Mouse (Mus musculus): ENCODE results near the gene Gng8.

Gng8 gene

GRCm38 (mm10) chr7:16906889-16907559 is 15.4 kb downstream of the Gng8 start:
- CTCF ChIA-PET = no interaction called here

DNA sequence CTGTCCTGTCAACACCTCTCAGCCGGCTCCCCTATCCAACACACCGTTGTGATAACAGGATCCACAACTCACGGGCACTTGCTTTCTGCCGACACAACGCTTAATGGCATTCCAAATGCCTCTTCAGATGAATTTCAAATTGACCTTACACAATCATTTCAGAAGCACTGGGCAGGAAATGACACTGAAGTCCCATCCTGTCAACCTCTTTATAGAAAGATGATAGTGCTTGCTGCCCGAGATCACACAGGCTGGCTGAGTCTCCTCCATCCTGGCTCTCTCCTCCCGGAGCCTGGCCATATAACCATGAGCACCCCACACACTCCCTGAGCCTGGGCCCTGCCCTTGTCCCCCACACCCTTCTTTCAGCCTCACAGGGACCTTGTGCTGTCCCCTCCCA is 16.3 kb downstream of the Gng8 start:
- CTCF ChIA-PET = no interaction called here

GRCm38 (mm10) chr7:16908367-16908766 is 16.8 kb downstream of the Gng8 start:
- CTCF ChIA-PET = no interaction called here

DNA sequence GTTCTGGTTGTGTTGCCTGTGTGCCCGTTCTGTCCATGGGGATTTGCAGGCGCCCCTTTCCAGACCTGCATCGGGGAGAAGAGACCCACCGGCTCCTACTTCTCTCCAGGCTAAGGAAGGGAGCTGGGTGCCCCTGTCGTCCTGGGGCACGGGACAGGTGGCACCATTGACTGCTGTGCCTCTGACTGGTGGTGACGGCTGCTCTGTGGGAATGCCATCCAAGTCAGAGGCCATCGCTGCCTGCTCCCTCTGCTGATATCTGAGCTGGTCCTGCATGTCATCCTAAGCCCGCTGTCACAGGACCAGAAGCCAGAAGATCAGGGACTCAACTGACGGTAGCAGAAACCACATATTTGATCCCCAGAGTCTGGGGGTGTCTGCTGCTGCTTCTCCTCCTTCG is 17.3 kb downstream of the Gng8 start:
- CTCF ChIA-PET = no interaction called here

GRCm38 (mm10) chr7:16909909-16910308 is 18.3 kb downstream of the Gng8 start:
- CTCF ChIA-PET = no interaction called here

DNA sequence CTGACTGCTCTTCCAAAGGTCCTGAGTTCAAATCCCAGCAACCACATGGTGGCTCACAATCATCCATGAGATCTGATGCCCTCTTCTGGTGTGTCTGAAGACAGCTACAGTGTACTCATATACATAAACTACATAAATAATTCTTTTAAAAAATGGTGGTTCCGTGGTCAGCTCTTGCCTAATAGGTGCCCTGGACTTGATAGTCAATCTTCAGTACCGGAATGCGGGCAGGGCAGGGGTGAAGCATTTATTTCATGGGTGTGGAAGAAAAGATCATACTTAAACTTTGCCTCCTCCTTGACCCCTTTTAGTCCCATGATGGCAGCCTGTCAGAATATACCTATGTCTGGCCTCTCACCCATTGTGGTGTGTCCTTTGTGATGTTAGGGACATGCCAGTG is 20.3 kb downstream of the Gng8 start:
- CTCF ChIA-PET = interaction anchor here (0.6 kb wide), 1 partner anchor 8 kb away, joined by 10 read pairs; no protein-coding TSS in a partner anchor

DNA sequence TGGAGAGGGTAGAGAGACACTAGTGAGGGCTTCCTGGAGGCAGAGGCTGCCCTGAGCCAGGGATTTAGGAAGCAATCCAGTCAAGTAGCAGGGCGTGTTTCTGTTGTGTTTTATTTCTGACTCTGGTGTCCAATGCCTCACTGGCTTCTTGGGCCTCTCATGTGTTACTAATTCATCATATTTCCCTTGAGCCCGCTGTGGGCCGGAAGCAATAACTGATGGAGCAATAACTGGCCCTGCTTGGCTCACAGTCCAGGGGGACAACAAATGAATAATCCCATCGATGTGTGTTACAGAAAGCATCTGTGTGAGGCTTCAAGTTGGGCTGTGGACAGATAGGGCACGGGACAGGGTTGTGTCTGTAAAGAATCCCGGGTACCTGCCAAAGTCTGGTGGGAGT is 20.8 kb downstream of the Gng8 start:
- CTCF ChIA-PET = interaction anchor here (0.6 kb wide), 1 partner anchor 8 kb away, joined by 10 read pairs; no protein-coding TSS in a partner anchor

DNA sequence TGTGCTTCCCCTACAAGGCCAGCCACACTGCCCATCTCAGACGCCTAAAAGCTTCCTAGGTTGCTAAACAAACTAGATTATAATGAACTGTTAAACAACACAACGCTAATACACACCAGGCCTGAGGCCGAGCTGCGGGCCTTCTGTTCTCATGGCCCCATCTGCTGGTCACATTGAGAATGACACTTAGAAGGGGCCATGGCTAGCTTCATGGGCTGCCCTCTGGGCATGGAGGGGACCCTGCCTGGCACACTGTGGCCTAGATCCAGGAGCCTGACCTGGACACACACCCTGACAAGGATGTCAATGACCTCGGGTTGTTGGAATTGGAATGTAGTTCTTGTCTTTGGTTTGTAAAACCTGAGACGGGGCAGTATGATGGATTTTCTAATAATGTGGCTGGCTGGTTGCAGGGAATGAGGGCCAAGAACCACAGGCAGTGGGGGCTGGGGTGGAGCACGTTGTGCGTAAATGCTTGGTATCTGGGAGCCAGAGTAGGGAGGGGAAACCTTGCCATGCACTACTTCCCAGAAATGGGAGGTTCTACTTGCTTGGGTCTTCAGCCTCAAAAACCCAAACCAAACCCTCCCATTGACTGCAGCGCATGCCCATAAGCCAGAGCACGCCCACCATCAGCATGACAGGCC is 22.3 kb downstream of the Gng8 start:
- CTCF ChIA-PET = interaction anchor here (0.6 to 1.6 kb wide), 4 partner anchors 18 to 795 kb away, joined by 3 to 8 read pairs (median 5); no protein-coding TSS in a partner anchor

GRCm38 (mm10) chr7:16914453-16915343 is 23.1 kb downstream of the Gng8 start:
- CTCF ChIA-PET = no interaction called here

- CTCF ChIA-PET = no interaction called here
Observed at GRCm38 (mm10) chr7:16915461-16916340, 24.1 kb downstream of the Gng8 start.

- CTCF ChIA-PET = no interaction called here
Observed at GRCm38 (mm10) chr7:16916342-16917265, 25.0 kb downstream of the Gng8 start.

GRCm38 (mm10) chr7:16917447-16917846 is 25.9 kb downstream of the Gng8 start:
- CTCF ChIA-PET = no interaction called here

DNA sequence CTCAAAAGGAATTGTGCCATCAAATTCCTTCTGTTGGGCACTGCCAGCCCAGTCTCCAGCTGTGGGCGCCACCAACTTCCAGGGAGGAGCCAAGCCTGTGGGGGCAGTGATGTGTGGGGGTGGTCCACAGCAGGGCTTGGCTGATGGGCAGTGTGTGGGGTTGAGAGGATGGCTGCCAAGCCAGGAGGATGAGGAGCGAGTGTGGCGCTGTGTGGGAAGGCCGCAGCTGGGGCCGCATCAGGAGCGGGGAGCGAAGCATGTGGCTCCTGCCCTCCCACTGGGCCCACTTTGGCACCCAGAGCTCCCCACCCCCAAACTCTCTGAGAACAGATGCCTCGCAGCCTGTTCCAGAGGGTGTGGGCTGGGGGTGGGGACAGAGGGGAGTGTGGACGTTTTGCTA is 26.4 kb downstream of the Gng8 start:
- CTCF ChIA-PET = no interaction called here

- CTCF ChIA-PET = interaction anchor here (0.6 to 1.0 kb wide), 2 partner anchors 13 to 24 kb away, joined by 3 read pairs; no protein-coding TSS in a partner anchor
Observed at GRCm38 (mm10) chr7:16918670-16919069, 27.1 kb downstream of the Gng8 start.

- CTCF ChIA-PET = interaction anchor here (0.6 to 1.0 kb wide), 3 partner anchors 7 to 25 kb away, joined by 3 to 10 read pairs (median 3); no protein-coding TSS in a partner anchor
Observed at GRCm38 (mm10) chr7:16919395-16920149, 28.0 kb downstream of the Gng8 start.

DNA sequence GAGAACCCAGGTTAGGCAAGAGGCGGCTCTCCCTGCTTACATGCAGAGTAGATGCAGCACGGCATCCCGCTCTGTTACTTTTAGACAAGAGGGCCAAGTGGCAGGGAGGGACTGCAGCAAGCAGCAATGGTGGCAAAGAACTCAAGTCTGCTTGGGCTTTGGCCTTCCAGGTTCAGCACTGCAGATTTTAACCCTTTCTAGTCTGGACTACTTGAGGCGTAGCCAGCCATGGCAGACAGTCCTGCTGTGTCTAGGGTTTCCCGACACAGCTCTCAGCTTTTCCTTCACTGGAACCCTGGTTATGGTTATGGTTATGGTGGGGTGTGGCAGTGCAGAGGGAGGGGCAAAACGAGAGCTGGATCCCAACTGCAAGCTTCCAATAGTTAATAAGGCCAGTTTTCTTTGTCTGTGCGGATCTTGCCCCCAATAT is 28.6 kb downstream of the Gng8 start:
- CTCF ChIA-PET = interaction anchor here (0.7 kb wide), 1 partner anchor 8 kb away, joined by 10 read pairs; no protein-coding TSS in a partner anchor

DNA sequence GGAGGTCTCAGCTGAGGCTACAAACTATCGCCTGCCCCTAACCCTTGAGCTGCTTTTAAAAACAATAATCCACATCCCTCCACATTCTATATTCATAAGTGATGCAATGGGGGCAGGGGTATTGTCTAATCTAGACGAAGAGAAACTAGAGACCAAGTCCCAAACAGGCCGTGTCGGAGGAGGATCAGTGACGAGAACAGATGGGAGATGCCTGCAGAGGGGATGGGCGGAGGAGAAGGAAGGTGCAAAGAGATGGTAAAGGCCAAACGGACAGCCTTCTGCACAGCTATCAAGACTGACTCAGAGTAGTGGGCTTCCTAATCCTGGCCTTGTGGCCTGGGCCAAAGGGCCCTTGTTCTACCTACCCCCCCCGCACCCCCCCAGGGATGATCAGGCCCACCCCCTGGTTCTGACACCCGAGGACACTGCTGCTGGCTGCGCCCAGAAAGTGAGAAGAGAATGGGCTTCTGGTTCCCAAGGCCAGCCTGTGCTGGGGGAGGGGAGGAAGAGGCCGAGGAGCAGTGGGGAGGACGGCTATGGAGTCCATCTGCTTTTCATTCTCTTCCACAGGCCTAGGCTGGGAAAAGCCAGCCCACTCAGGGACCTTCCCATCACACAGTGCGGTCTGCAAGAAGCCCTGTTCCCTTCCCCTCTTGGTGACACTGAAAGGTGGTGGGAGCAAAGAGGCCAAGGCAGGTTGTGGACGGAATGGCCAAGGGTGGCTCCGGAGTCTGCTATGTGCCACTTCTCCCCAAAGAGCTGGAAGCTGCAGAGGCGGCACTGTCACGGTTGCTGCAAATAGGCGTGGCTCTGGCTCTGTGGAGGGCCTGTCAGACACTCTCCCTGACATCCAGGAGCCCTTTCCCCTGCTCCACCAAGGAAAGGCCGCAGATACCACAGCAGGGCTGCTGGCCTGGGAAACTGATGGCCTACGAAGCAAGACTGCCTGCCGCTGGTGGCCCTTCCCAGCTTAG is 29.5 kb downstream of the Gng8 start:
- CTCF ChIA-PET = no interaction called here

- CTCF ChIA-PET = no interaction called here
Observed at GRCm38 (mm10) chr7:16921881-16922335, 30.3 kb downstream of the Gng8 start.
